Mouse (Mus musculus) gastrocnemius, adult 2 months (tissue): ENCODE measurements around the gene Myo3a. TPM values are rescaled to one million over a fixed set of nuclear protein-coding genes. Genes with fewer than 3 reads are reported as not detected.

ENCODE experiments used
- DNase-seq: peaks from one replicate; pipeline ENCODE4 v3.0.0; 2022
- H3K27ac ChIP-seq: fragments of 200-600 bp; 2 replicates; pipeline ENCODE4 v1.8.1; 2022; ENCODE audit warnings: mild to moderate bottlenecking
- H3K4me3 ChIP-seq: fragments of 200-600 bp; 2 replicates; pipeline ENCODE4 v1.8.1; 2022; ENCODE audit warnings: mild to moderate bottlenecking, moderate library complexity
- CTCF ChIP-seq: fragments of 200-600 bp; IDR thresholded peaks from 2 replicates; pipeline ENCODE4 v1.8.1; 2022; ENCODE audit warnings: antibody characterized with exemption, mild to moderate bottlenecking, moderate library complexity
- intact Hi-C: fragments of 180-260 bp; cut with DNase I; formaldehyde crosslinking; loops from one replicate; pipeline ENCODE4 v1.15.1; 2025
- total RNA-seq, 2 experiments: library from RNA; stranded (reverse); gene quantifications; 2 replicates each; pipeline ENCODE4 v1.2.3; 2021

The Myo3a gene
- total RNA-seq, 2 experiments from 2014 or later = not detected

GRCm38 (mm10) chr2:22590206-22590490 lies 362.8 kb downstream of the Myo3a start:
- intact Hi-C loops = no loop called here
- DNase-seq = no peak
- TF ChIP-seq CTCF = no peak
- H3K27ac ChIP-seq = no peak overlapping the region
- H3K4me3 ChIP-seq = no peak overlapping the region

- TF ChIP-seq CTCF = no peak
- intact Hi-C loops = no loop called here
- no peak for DNase-seq
- H3K27ac ChIP-seq = no peak overlapping the region
- no peak overlapping the region for H3K4me3 ChIP-seq
Observed at GRCm38 (mm10) chr2:22617951-22618350, 390.6 kb downstream of the Myo3a start.

GRCm38 (mm10) chr2:22619416-22619815 lies 392.1 kb downstream of the Myo3a start:
- intact Hi-C loops = no loop called here
- Histone ChIP-seq H3K27ac (no peak overlapping the region), H3K4me3 (no peak overlapping the region)
- TF ChIP-seq CTCF = no peak
- no peak for DNase-seq

GRCm38 (mm10) chr2:22620030-22620429 lies 392.7 kb downstream of the Myo3a start:
- intact Hi-C loops = no loop called here
- Histone ChIP-seq H3K27ac (no peak overlapping the region), H3K4me3 (no peak overlapping the region)
- TF ChIP-seq CTCF = no peak
- no peak for DNase-seq

- Histone ChIP-seq H3K4me3 (no peak overlapping the region), H3K27ac (no peak overlapping the region)
- intact Hi-C loops = no loop called here
- TF ChIP-seq CTCF = no peak
- DNase-seq = no peak
Observed at GRCm38 (mm10) chr2:22620534-22620933, 393.2 kb downstream of the Myo3a start.

- DNase-seq = no peak
- no peak overlapping the region for H3K4me3 ChIP-seq
- no peak overlapping the region for H3K27ac ChIP-seq
- TF ChIP-seq CTCF = no peak
- intact Hi-C loops = no loop called here
Observed at GRCm38 (mm10) chr2:22620978-22621827, 393.9 kb downstream of the Myo3a start.

GRCm38 (mm10) chr2:22621828-22622731 lies 394.8 kb downstream of the Myo3a start, which contains the start of gene Gad2:
TSS of gene Gad2 (plus strand) at chr2:22622205.
- no peak for TF ChIP-seq CTCF
- H3K4me3 ChIP-seq = peak within 1 kb of the TSS; percentile 54
- no peak for DNase-seq
- intact Hi-C loops = no loop called here
- H3K27ac ChIP-seq = no peak within 1 kb of the TSS

GRCm38 (mm10) chr2:22623111-22624070 lies 396.1 kb downstream of the Myo3a start:
- intact Hi-C loops = no loop called here
- no peak for TF ChIP-seq CTCF
- H3K4me3 ChIP-seq = peak overlapping the region; percentile 54
- DNase-seq = no peak
- no peak overlapping the region for H3K27ac ChIP-seq

- no peak for DNase-seq
- intact Hi-C loops = no loop called here
- Histone ChIP-seq H3K4me3 (no peak overlapping the region), H3K27ac (no peak overlapping the region)
- no peak for TF ChIP-seq CTCF
Observed at GRCm38 (mm10) chr2:22624188-22624975, 397.1 kb downstream of the Myo3a start.

- no peak for DNase-seq
- Histone ChIP-seq H3K27ac (no peak overlapping the region), H3K4me3 (no peak overlapping the region)
- intact Hi-C loops = no loop called here
- TF ChIP-seq CTCF = no peak
Observed at GRCm38 (mm10) chr2:22625096-22625960, 398.0 kb downstream of the Myo3a start.

- intact Hi-C loops = no loop called here
Observed at GRCm38 (mm10) chr2:22627147-22627666, 399.9 kb downstream of the Myo3a start.

More at GRCm38 (mm10) chr2:22627147-22627666, 399.9 kb downstream of the Myo3a start:
- no peak for TF ChIP-seq CTCF
- no peak overlapping the region for H3K4me3 ChIP-seq
- no peak overlapping the region for H3K27ac ChIP-seq
- no peak for DNase-seq
